Comparison of ENCODE assay signal across 24 mouse cellular contexts in genomic region chr4:40915947-40916346, GRCm38 (mm10). TPM values are rescaled to one million over a fixed set of nuclear protein-coding genes. Genes with fewer than 3 reads are reported as not detected.
DNase-seq lines count a peak whose midpoint lies in the region; ATAC-seq and TF ChIP-seq lines count a peak whose summit lies in the region.
"Had no signal": no experiment of that assay in that cellular context is flagged by ENCODE, and none has a peak within 500 bp of the region (broad histone marks: within the 10 kb centered on the region; RNA-seq: fewer than 3 reads in every experiment).

No protein-coding gene starts in this region.

- WGBS in kidney, adult 2 months: 48% methylated on average over 5 of the region's 5 CpGs
- 45% methylated on average over 5 of the region's 5 CpGs for WGBS in kidney, embryonic 16.5 days

- H3K27ac ChIP-seq in kidney, adult 2 months (ENCODE audit: insufficient read depth, low read depth, low read length): no peak overlapping the region
- no peak overlapping the region for H3K27ac ChIP-seq in kidney, embryonic 16.5 days (ENCODE audit: low read length)
- H3K27ac ChIP-seq: embryonic facial prominence, embryonic 15.5 days; forebrain, embryonic 10.5 days; gastrocnemius, adult 2 months; heart, embryonic 13.5 days had no signal

- TF ChIP-seq POLR2A in kidney, adult 2 months (IDR thresholded peaks at IDR 0.05; ENCODE audit: low read depth, low read length): no peak

- no peak overlapping the region for H3K4me2 ChIP-seq in kidney, embryonic 16.5 days (replicated peaks; ENCODE audit: low read depth, low read length)
- H3K4me2 ChIP-seq: embryonic facial prominence, embryonic 15.5 days; heart, embryonic 13.5 days had no signal

- ATAC-seq in kidney, embryonic 16.5 days (ENCODE audit: low FRiP score, low TSS enrichment): peak; percentile 27; the same call in 1 of the 2 replicates
- ATAC-seq: activated CD4-positive, CD25-positive, alpha-beta regulatory T cell, adult 4 months; forebrain, embryonic 14.5 days had no signal

- TF ChIP-seq CTCF in kidney, adult 2 months (conservative IDR thresholded peaks at IDR 0.05; ENCODE audit: insufficient read depth, insufficient read length, low read depth, low read length): no peak

- no peak overlapping the region for H3K9ac ChIP-seq in kidney, embryonic 16.5 days (replicated peaks; ENCODE audit: low read length)
- H3K9ac ChIP-seq: embryonic facial prominence, embryonic 15.5 days; heart, embryonic 13.5 days had no signal

- H3K4me3 ChIP-seq in kidney, adult 2 months (ENCODE audit: insufficient read depth, low read depth, low read length): no peak overlapping the region
- H3K4me3 ChIP-seq in kidney, embryonic 16.5 days (ENCODE audit: low read length): no peak overlapping the region
- H3K4me3 ChIP-seq: embryonic facial prominence, embryonic 15.5 days; erythroblast, embryonic 14.5 days; forebrain, embryonic 10.5 days; gastrocnemius, adult 2 months; heart, embryonic 13.5 days had no signal

- peak; percentile 38 for DNase-seq in kidney, adult 2 months
- DNase-seq in kidney, postnatal 14 days: no peak
- DNase-seq in kidney, adult 18-20 months: no peak
- peak; percentile 38 for DNase-seq in lung, postnatal 10 days
- DNase-seq in lung, adult 18-20 months: no peak
- no peak for DNase-seq in embryo, embryonic 10 days (ENCODE audit: low spot score)
- DNase-seq: adrenal gland, postnatal 14 days; cerebellum, adult 18-20 months; cerebellum, adult 9-11 months; embryo, embryonic 11 days; gastrocnemius, adult 2 months; gastrocnemius, postnatal 36 days; heart, adult 11 months; heart, postnatal 36 days had no signal

- peaks cover 13% of the 10 kb centered on the region; the same call in 1 of the 2 replicates for H3K4me1 ChIP-seq in kidney, adult 2 months (ENCODE audit: control insufficient read depth, insufficient read depth, low read length)
- H3K4me1 ChIP-seq in kidney, embryonic 16.5 days (ENCODE audit: insufficient read depth, low read length): peaks cover 5% of the 10 kb centered on the region
- H3K4me1 ChIP-seq: forebrain, embryonic 10.5 days had no signal

- no peaks in the 10 kb centered on the region for H3K9me3 ChIP-seq in kidney, embryonic 16.5 days (ENCODE audit: low read length)
- H3K9me3 ChIP-seq: embryonic facial prominence, embryonic 15.5 days; heart, embryonic 13.5 days had no signal

- H3K36me3 ChIP-seq in kidney, adult 2 months (ENCODE audit: control insufficient read depth, insufficient read depth, low read length): no peaks in the 10 kb centered on the region
- H3K36me3 ChIP-seq in kidney, embryonic 16.5 days (ENCODE audit: insufficient read depth, low read length): no peaks in the 10 kb centered on the region
- H3K36me3 ChIP-seq: embryonic facial prominence, embryonic 15.5 days; forebrain, embryonic 10.5 days; heart, embryonic 13.5 days had no signal

- no peaks in the 10 kb centered on the region for H3K27me3 ChIP-seq in kidney, adult 2 months (replicated peaks; ENCODE audit: control insufficient read depth, insufficient read depth, low read length)
- no peaks in the 10 kb centered on the region for H3K27me3 ChIP-seq in kidney, embryonic 16.5 days (ENCODE audit: insufficient read depth, low read length)
- H3K27me3 ChIP-seq: embryonic facial prominence, embryonic 15.5 days; heart, embryonic 13.5 days had no signal

RNA-seq across cellular contexts. Expression of gene Spink4, which starts 3.9 kb away (rescaled TPM):
- polyA plus RNA-seq in kidney, adult 2 months (2012; rRNA removed): 2.6 and 3.2 TPM in 2 replicates
- polyA plus RNA-seq in kidney, embryonic 16.5 days (2015; fragmentation: Nextera tagmentation; extraction: Ambion mirVana): not detected in 2 replicates
- polyA plus RNA-seq: activated CD4-positive, CD25-positive, alpha-beta regulatory T cell, adult 4 months; C2C12; embryonic facial prominence, embryonic 11.5 days; embryonic facial prominence, embryonic 15.5 days; erythroblast, embryonic 14.5 days; forebrain, embryonic 10.5 days; forebrain, embryonic 14.5 days; hindbrain, embryonic 11.5 days had no signal

RNA-seq across cellular contexts. Expression of gene Bag1, which starts 32.1 kb away (rescaled TPM):
- polyA plus RNA-seq in kidney, adult 2 months (2012; rRNA removed): 133 and 162 TPM in 2 replicates
- polyA plus RNA-seq in kidney, embryonic 16.5 days (2015; fragmentation: Nextera tagmentation; extraction: Ambion mirVana): 210 and 215 TPM in 2 replicates

RNA-seq across cellular contexts. Expression of gene Chmp5, which starts 32.3 kb away (rescaled TPM):
- polyA plus RNA-seq in kidney, adult 2 months (2012; rRNA removed): 25.7 and 41.9 TPM in 2 replicates
- polyA plus RNA-seq in kidney, embryonic 16.5 days (2015; fragmentation: Nextera tagmentation; extraction: Ambion mirVana): 120 and 123 TPM in 2 replicates

RNA-seq across cellular contexts. Expression of gene Nfx1, which starts 54.8 kb away (rescaled TPM):
- polyA plus RNA-seq in kidney, adult 2 months (2012; rRNA removed): 24.3 and 25.8 TPM in 2 replicates
- 92.0 and 94.7 TPM in 2 replicates for polyA plus RNA-seq in kidney, embryonic 16.5 days (2015; fragmentation: Nextera tagmentation; extraction: Ambion mirVana)

Comparison
In these comparisons a context has a peak if more than half of its experiments do, and no peak if none do; other contexts are left out.
1. DNase-seq: peak in kidney, adult 2 months (single experiment) and lung, postnatal 10 days (single experiment); none in kidney, postnatal 14 days (single experiment), kidney, adult 18-20 months (single experiment), lung, adult 18-20 months (0 of 2) and embryo, embryonic 10 days (single experiment).